Mouse (Mus musculus): ENCODE measurements around the gene Cpe.

Cpe gene

GRCm38 (mm10) chr8:64575001-64575400 lies 117.9 kb downstream of the Cpe start:
- no peak for DNase-seq (ENCODE audit: low spot score in 2 of 2)

- no peak for DNase-seq (ENCODE audit: low spot score in 2 of 2)
These were observed 144.6 kb downstream of the Cpe start for GRCm38 (mm10) chr8:64548054-64548850.

GRCm38 (mm10) chr8:64543441-64543840 lies 149.4 kb downstream of the Cpe start:
- no peak for DNase-seq (ENCODE audit: low spot score in 2 of 2)

All from spleen, postnatal 36 days (tissue).